Mouse (Mus musculus) adrenal gland, postnatal 36 days (tissue): Measurements from ENCODE around the gene Strip2. TPM values are rescaled to one million over a fixed set of nuclear protein-coding genes. Genes with fewer than 3 reads are reported as not detected.

Experiments
- DNase-seq, 2 experiments: peaks; one replicate each; pipeline ENCODE4 v3.0.0; 2021; ENCODE audit warnings: mixed read lengths in 1 of 2
- total RNA-seq, 2 experiments: library from RNA; stranded (reverse); gene quantifications; 2 replicates each; pipeline ENCODE4 v1.2.3; 2021

Gene Strip2
- total RNA-seq, 2 experiments from 2014 or later = 1.2 to 1.4 TPM

- DNase-seq = no peak
Observed at GRCm38 (mm10) chr6:29930087-29930486, 13.3 kb downstream of the Strip2 start.

DNA sequence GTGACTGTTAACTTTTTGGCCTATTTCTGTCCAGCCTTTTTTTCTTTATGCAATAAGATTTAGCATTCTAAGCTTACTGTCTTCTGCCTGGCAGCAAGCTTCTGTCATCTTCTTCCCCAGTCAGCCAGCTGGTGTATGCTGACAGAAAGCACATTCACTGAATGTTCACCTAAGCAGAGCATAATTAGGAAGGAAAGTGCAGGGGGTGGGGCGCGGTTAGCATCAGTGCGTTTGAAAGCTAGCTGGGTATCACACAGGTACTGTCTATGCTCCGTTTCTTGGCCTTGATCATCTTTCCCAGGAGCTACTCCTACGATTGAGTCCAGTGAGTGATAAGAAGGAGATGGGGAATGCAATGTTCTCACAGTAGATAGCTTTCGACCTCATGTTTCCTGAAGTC is 13.9 kb downstream of the Strip2 start:
- DNase-seq = no peak

- no peak for DNase-seq
Observed at GRCm38 (mm10) chr6:29931181-29931580, 14.4 kb downstream of the Strip2 start.

- peak in 1 of 2 experiments; percentile 37 for DNase-seq
Observed at GRCm38 (mm10) chr6:29935741-29936140, 18.9 kb downstream of the Strip2 start.

- DNase-seq = no peak
Observed at GRCm38 (mm10) chr6:29940428-29940827, 23.6 kb downstream of the Strip2 start.

- DNase-seq = no peak
Observed at GRCm38 (mm10) chr6:29941036-29941435, 24.2 kb downstream of the Strip2 start.

GRCm38 (mm10) chr6:29944465-29944864 is 27.7 kb downstream of the Strip2 start:
- no peak for DNase-seq

DNA sequence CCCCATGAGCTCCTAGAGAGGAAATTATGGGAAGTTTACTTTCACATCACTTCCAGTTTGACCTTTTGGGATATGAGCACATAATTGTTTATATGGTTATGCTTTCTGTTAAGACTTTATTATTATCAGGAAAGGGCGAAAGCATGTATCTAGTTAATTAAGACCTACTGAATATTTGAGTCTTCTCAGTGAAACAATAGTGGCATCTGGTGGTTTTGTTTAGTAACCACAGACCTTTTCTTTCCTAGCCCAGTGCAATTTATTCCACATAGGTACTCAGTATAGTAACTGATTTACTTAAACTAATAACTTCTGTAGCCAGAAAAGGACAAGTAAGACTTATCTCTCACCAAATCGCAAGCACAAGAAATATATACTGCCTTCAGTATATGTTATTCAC is 29.8 kb downstream of the Strip2 start:
- no peak for DNase-seq

DNA sequence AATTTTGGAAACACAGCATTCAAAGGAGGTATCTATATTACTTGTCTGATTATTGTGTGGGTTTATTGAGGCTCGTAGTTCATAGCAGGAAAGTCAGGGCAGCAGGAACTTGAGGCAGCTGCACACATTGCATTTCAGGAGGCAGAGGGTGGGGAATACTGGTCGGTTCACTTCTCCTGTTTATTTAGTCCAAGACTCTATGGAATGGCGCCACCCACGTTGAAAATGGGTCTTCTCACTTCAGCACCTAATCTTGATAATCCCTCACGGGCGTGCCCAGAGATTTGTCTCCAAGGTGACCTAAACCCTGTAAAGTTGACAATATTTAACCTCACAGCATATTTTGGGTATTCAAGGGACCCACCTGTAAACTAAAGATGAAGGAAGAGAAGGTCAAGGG is 31.0 kb downstream of the Strip2 start:
- DNase-seq = no peak

DNA sequence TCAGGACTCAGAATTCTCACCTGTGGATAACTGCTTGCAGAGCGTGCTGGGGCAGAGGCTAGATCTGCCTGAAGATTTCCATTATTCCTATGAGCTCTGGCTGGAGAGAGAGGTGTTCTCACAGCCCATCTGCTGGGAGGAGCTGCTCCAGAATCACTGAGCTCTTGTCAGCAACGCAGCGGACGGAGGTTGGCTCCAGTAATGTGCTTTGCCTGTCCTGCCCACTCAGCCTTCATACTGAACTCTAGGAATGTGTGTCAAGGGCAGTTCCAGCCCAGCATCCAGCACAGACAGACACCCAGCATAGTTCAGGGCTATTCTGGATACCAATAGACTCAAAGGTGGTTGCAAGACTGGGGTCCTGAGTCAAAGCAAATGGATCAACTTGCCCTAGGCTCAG is 39.9 kb downstream of the Strip2 start:
- DNase-seq = peak; percentile 55 to 64

GRCm38 (mm10) chr6:29958669-29959068 is 41.9 kb downstream of the Strip2 start:
- DNase-seq = no peak

- no peak for DNase-seq
Observed at GRCm38 (mm10) chr6:29961081-29961480, 44.3 kb downstream of the Strip2 start.

GRCm38 (mm10) chr6:29967917-29968316 is 51.1 kb downstream of the Strip2 start:
- no peak for DNase-seq

DNA sequence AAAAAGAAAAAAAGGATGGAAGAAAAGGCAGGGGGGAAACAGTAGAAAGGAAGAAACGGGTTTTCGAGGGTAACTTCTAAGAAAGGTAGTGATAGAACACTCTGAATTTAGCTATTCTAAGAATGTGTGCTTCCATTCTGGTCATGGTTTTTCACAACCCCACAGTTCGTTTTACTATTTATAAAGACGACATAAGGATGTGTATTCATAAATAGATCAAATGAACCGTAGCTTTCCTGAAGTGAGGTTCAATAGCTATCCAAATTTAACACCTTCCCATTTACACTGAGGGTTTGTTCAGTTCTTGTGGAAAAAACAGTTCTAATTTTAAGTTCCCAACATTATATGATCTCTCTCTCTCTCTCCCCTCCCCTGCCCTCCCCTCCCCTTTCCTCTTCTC is 56.5 kb downstream of the Strip2 start:
- DNase-seq = no peak

DNA sequence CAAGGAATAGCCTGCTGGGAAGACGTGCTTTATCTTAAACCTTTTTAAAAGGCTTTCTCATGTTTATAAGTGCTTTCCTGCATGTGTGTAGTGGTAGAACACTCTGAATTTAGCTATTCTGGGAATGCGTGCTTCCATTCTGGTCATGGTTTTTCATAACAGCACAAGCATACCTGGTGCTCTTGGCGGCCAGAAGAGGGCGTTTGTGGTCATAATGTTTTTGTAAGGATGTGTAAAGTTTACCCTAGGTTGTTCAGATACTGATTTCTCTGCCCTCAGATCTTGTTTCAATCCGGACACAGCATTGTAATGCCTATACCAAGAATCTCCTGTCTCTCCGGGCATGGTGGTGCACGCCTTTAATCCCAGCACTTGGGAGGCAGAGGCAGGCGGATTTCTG is 58.0 kb downstream of the Strip2 start:
- no peak for DNase-seq

- DNase-seq = no peak
Observed at GRCm38 (mm10) chr6:29980461-29980860, 63.6 kb downstream of the Strip2 start.

GRCm38 (mm10) chr6:29981797-29982196 is 65.0 kb downstream of the Strip2 start:
- no peak for DNase-seq

DNA sequence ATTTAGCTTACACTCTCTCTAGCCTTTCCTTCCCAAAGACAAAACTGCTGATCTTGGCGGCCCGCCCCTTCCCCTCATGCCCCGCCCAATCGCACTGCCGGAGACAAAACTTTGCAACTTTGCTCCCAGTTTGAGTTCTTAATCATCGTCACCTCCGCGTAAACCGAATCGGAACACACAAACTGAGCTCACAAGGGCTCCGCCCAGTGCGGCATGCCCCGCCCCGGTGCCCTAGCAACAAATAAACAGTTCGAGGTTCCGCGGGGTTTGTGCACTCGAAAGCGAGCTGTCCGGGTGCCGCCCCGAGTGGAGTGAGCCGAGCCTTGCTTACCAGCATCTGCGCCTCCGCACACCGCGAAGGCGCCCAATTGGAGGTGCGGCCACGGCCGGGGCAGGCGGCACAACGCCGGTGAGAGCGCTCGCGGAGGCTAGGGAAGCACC is 68.3 kb downstream of the Strip2 start:
- peak; percentile 91 for DNase-seq

- no peak for DNase-seq
Observed at GRCm38 (mm10) chr6:29985504-29985903, 68.7 kb downstream of the Strip2 start.

DNA sequence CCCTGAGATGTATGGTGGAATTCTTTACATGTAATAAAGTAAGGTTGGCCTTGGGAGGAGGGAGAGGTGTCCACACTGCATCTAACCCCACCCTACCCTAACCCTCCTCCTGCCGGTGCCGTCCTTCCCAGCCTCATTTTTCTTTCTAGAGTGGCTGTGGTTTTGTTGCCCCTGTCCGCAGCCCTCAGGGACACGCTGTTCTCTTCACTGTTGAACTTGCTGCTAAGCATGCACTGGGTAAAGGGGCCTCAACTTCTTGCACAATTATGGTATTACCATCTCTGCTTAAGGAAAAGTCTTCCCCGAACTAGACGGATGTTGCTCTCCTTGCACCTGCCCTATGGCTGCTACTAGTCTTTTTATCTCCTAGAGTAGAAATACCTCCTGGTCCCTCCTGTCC is 69.2 kb downstream of the Strip2 start:
- DNase-seq = no peak

- DNase-seq = no peak
Observed at GRCm38 (mm10) chr6:29987246-29987645, 70.4 kb downstream of the Strip2 start.

DNA sequence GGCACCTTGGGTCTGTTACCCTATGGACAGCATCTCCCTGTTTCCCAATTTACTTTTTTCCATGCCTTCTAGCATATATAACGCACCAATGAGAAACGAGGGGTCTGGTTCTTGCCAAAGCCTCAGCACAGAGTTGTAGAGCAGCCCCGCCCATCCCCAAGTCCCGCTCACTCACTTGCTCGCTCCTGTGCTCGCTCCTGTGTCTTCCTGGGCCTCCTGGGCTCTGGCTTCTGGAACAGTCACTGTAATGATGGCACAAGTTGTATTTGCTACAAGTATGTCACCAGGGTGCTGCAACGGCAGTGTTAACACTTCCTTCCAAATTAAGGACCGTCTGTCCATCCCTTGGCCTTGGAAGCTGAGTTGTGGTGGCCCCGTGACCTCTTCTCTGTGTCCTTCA is 81.3 kb downstream of the Strip2 start:
- peak; percentile 25 to 48 for DNase-seq

GRCm38 (mm10) chr6:29998771-29999170 is 82.0 kb downstream of the Strip2 start:
- no peak for DNase-seq

GRCm38 (mm10) chr6:30002628-30003027 is 85.8 kb downstream of the Strip2 start:
- no peak for DNase-seq

DNA sequence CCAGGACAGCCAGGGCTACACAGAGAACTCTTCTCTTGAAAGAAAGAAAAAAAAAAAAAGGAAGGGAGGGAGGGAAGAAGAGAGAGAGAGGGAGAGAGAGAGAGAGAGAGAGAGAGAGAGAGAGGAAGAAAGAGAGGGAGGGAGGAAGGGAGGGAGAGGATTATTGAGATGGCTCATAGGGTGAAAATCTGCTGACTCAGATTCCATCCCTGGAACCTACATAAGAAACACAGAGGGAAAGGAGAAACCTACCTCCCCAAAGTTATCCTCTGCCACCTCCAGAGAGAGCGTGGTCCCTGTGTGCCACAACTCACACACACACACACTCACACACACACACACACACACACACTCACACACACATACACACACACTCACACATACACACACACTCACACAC is 89.0 kb downstream of the Strip2 start:
- no peak for DNase-seq
